Mouse (Mus musculus) telencephalon, adult 2 months (tissue): Measurements from ENCODE around the gene E2f2.

Experiments
- DNase-seq: peaks from one replicate; pipeline ENCODE4 v3.0.0-alpha.2; 2011; ENCODE audit warnings: low read depth, low spot score

E2f2 gene

DNA sequence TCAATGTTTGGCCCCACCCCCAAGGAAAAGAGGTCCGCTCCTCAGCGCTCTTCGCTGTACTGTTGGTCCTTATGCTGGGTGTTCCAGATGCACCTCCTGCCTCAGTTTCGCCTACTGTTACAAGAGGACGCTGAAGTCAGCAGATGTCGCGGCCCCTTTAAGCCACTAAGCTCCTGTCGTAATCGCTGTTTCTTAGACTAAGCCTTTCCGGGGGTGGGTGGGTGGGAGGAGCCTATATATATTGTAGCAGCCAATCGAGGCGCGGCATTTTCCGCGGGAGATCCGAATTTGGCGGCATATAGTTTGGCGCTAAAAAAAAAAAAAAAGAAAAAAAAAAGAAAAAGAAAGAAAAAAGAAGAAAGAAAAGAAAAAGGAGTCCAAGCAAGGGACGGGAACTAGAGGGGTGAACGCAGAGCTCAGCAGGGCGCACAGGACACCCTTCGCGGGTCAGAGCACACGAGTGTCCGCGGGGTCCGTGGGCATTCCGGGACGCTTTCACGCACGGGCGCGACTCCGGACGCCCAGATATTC, at the start of gene E2f2:
Gene E2f2, plus strand, starts transcription at position 384 of the 531 bp plus-strand sequence.
- no peak for DNase-seq

DNA sequence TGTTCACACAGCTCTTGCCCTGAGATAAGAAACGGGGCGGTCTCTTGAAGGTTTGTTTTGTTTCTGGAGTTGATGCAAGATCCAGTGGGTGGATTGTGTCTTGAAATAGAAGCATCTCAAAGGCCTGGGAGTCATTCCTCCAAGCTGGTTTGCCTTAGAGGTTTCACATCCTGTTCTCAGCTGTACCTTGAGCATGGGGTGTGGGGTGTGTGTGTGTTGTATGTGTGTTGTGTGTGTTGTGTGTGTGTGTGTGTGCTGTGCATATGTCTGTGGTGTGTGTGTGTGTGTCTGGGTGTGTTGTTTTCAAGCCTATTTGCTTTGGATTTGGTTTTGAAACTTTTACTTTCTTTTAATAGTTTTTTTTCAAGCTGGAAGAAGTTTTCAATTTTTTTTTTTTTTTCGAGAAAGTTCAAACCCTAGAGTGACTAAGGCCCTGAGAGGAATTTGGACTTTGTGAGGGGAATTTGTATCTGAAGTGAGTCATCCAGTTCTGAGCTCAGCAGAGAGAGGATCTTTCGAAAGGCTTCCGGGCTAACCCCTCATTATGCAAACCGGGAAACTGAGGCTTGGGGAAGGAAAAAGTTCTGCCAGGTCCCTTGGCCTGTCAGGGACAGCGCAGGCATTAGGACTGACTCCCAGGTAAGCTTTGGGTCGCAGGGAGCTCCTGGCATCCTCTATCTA, 48.9 kb upstream of the E2f2 start:
- no peak for DNase-seq

DNA sequence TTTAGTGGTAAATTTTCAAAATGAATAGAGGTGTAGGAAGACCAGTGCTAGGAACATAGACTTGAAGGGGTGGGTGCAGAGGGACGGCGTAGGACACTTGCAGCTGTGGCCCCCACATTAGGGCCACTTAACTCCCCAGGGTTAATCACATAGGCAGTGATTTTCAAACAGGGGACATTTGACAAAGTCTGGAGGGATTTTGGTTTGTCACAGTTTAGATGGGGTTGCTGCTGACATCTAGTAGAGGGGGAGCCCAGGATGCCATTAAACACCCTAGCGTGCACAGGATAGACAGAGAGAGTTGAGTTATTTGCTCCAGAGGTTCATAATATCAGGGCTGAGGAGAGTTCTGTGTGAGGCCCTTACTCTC, 48.4 kb upstream of the E2f2 start:
- DNase-seq: no peak

DNA sequence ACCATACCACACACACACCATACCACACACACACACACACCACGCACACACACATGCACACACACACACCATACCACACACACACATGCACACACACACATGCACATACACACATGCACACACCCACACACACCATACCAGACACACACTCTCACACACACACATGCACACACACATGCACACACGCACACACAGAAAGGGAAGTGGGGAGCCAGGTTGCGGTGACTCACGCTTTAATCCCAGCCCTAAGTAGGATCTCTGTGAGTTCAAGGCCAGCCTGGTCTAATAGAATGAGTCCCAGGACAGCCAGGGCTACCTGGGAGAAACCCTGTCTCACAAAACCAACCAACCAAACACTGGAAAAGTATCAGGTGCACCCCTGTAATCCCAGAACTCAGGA, 47.6 kb upstream of the E2f2 start:
- DNase-seq: no peak

DNA sequence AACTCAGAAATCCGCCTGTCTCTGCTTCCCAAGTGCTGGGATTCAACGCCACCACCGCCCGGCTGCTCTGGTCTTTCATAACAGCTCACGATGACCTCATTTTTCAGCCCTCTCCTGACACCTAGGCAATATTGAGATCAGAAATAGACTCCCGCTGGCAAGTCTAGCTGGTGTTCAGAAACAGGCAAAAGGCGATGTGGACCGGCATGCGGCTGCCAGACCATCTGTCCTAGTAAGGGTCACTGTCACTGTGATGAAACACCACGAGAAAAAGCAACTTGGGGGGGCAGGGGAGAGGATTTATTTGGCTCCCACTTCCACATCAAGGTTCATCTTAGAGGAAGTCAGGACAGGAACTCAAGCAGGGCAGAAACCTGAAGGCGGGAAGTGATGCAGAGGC, 46.7 kb upstream of the E2f2 start:
- no peak for DNase-seq

DNA sequence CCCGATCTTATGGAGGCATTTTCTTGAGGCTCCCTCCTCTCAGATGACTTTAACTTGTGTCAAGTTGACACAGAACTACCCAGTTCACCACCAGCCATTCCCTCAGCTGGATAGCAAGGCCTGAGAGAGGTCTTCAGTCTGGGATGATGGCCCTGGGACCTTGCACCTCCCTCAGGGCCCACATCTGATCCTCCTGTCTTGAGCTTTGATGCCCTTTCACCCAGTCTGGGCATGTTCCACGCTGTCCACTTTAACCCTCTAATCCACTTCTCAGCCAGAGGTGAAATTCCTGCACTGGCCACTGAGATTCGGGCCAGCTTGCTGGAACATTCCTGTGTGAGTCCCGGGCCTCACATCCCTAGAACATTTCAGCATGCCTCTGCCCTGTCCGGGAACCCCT, 46.2 kb upstream of the E2f2 start:
- DNase-seq: no peak

DNA sequence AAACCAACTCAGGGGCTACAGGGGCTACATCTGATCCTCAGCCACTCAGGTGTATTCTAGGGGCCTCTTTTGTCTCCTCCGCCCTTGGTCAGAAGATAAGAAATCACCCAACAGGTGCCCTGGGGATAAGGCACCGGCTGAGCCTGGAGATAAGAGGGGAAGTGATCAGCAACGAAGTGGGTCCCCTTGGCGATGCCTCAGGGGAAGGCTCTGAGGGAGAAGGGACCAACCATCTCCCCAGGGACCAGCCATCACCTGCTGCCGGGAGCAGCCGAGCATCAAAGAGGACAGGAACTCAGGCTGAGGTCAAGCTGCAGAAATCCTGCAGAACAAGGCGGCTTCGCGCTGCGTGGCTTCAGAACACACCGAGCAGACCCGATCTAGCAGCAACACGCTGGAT, 44.5 kb upstream of the E2f2 start:
- no peak for DNase-seq

DNA sequence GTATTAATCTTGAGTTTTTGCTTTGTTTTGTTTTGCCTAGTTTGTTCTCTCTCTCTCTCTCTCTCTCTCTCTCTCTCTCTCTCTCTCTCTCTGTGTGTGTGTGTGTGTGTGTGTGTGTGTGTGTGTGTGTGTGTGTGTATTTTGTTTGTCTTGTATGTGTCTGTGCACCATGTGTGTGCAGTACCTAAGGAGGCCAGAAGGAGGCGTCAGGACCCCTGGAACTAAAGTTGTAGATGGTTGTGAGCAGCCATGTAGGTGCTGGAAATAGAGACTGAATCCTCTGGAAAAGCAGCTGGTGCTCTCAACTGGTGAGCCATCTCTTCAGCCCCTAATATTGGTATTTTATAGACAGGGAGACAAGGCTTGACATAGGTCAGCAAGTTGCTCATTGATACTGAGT, 42.4 kb upstream of the E2f2 start:
- DNase-seq: no peak

DNA sequence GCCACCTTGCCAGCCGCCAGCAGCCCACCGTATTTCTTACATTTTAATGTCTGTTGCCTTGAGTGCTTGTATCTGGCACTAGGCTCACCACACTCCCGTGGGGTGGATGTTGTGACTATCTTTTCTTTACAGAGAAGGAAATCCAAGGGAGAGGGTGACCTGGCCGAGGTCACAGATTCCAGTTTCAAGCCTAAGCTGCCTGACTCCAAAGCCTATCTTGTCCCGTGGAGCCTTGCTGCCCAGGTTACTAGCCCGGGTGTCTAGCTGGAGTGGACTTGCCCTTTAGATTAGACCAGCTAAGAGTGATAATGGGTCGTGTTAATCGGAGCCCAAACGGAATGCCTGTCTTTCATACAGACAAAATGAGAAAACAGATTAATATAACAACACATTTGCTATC, 38.4 kb upstream of the E2f2 start:
- no peak for DNase-seq

DNA sequence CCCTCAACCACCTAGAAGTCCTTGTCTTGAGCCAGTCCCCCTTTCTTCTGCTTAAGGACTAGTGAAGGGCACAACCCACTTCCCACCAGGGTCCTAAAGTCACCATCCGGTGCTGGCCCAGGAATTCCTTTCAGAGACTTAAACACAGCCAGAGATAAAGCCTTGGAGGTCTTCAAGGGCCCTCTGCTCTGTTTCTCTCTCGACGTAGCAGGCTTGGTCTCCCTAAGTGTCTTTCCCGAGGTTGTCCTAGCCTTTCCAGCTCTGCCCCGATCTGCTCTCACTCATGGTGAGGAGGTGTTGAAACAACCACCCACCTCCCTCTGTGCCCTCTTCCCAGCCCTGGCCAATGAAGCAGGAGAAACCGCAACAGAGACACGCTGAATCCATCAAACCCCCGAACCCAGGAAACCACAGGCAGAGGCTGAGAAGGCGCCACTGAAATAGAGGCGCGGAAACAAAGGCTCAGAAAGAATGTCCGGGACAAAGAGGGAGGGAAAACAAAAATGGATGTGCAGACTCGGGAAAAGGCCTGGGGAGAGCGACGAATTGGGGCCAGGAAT, 37.7 kb upstream of the E2f2 start:
- no peak for DNase-seq

DNA sequence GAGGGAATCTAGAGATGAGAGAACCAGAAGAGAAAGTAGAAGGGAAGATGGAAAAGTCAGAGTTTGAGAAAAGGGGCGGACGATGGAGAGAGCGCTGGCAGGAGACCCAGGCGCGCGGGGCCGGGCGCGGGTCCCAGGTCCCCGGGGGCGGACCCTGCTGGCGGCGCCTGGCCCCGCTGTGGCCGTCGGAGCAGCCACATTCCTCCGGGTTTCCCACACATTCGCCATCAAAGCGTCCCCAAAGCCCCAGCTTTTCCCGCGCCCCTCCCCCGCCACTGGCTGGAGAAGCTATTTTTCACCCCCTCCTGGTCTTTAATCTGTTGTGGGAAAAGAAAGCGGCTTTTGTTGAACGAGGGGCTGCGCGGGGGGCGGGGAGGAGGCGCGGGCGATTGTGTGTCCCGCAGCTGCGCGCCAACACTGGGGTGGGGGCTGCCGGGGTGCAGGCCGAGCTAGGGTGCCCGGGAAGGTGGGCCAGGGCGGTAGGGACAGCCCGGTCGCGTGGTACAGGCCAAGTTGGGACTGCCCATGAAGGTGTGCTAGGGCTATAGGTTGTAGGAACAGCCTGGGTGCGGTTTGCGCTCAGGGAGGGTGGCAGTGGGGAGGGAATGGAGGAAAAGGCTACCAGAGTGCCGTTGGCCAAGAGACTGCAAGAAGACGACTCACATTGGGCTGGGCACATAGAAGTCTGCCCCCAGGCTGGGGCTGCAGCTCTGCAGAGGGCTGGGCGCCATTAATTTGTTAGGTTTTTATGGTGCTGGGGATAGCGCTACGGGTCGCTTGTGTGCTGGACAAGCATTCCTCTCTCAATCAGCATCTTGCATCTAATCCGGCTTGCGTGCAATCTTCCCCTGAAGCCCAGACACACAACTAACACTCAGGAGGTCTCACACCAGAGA, 37.0 kb upstream of the E2f2 start:
- no peak for DNase-seq

DNA sequence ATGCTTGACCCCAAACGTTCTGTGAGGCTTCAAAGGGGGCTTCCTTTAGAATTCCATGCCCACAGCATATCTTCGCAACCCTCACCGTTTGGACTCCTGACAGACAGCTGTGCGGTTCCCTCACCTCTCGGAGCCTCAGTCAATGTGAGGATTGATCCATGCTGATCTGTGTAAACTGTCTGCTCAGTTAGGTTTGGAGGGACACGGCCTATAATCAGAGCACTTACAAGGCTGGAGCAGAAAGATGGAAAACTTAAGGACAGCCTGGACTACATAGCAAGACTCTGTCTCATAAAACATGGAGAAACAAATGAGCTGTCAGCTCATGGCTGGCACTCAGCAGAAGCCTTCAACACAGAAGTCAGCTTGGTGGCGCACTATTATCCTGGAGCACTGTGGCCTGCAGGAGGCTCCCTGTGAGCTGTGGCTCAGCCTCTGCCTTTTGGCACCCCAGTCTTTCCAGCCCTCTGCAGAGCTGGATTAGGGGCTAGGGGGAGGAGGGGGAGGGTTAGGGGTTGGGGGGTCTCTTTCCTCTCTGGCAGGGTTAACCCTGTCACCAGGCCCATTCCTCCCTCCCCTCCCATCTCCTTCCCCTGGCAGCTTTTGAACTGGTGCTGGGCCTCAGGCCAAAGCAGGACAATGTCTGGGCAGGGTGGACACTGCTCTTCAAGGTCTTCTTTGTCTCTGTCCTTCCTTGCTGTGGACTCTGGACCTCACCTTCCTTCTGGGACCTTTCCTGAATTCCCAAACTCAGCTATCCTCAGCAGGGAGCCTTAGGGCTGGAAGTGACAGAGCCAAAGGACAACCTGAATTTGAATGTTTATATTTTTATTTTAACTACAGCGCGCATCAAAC, 36.1 kb upstream of the E2f2 start:
- DNase-seq: no peak

DNA sequence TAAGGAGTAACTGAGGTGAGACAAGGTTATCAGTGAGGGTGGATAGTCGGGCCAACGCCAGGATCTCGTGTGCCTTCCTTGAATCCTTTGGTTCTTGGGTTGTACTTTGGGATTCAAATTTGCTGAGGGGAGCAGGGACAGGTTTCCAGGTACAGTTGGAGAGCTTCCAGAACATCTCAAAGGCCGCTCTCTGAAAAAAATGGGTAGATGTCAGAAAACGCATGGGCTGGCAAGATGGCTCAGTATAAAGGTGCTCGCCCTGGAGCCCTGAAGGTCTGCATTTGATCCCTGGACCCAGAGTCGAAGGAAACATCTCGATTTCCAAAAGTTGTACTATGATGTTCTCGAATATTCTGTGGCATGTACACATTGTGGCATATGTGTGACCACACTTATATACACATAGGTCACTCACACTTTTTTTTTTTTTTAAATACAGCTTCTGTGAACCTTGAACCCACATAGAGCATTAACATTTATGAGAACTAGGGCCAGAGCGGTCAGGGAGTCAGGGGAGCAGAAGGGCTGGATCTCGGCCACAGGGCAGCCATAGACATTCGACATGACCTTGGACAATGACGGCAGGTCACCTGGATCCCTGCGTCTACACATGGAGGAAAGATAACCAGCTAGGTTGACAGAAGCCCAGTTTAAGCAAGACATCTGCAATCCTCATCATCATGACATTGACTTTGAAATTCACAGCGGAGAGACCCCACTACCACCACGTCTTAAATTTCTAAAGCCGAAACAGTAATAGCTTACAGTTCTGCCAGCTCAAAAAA, 32.7 kb upstream of the E2f2 start:
- no peak for DNase-seq

DNA sequence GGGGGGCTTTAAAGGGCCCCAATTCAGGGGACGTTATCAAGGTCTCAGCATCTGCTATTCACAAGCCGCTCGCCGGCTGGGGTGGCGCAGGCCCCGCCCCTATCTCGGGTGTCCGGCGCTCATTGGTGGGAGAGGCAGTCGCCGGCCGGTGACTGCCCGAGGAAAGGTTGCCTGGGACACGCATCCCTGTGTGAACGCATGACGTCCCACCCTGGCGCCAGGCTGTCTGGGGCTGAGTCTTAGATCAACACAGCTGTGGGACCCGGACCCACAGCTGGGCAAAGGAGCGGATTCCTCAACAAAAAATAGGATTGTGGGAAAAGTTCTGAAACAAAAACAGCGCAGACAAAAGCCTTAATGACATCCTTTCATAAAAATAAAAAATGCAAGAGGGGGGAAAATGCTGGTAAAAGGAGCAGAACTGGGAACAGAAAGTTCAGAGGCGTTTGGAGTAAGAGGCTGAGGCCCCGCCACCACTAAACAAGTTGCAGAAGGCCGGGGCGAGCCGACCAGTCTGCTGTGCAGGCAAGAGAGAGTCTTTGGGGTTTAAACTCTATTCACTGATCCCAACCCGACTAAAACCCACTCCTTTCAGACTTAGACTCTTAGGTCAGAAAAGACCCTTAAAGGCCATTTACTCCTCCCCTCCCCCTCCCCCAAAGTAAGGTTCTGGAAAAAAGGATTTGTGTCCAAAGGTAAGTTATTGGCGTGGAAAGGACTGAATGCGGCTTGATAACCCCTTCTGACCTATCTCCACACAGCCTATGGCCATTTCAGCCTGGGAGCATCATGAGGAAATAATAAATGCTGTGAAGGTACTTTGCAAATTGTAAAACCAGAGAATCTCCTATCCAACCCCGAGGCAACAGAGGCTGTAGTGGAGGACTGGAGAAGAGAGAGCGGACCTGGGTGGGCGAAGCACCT, 31.6 kb upstream of the E2f2 start:
- DNase-seq: peak; percentile 48

DNA sequence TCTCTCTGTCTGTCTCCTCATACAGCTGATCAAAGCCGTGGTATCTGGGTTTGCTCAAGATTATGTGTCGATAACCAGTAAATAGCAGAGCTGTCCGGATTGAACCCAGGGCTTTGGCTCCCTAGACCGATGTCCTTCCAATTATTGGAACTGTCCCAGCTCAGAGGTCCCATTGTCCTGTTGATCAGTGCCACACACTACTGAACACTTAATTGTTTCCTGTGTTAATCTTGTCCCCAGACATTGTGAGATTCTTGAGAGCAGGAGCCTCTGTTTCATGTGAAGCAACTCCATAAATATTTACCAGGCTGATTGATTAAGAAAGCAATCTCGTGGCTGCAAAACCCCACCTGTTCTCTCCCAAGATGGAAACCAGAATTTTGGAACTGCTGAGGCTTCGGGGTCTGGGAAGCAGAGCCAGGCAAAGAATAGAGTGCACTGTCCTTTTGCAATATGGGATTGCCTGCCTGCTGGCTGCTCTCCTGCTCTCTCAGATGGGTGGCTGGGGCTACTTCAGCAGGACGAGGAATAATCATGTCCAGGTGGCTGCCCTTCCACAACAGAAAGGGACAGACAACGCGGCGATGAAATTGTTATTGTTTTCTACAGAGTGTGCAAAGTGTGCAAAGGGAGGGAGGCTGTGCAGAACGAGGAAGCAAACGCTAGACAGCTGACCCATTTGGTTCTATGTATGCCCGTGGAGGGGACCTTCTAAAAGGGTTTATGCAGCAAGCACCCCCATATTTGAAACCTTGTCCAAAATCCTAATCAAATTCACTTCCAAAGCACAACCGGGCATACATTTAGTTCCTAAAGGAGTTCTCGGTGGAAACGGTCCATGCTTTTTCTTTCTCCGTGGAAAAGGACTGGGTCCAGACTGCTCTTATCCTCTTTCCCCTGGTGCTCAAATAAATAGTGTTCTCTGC, 29.7 kb upstream of the E2f2 start:
- no peak for DNase-seq

DNA sequence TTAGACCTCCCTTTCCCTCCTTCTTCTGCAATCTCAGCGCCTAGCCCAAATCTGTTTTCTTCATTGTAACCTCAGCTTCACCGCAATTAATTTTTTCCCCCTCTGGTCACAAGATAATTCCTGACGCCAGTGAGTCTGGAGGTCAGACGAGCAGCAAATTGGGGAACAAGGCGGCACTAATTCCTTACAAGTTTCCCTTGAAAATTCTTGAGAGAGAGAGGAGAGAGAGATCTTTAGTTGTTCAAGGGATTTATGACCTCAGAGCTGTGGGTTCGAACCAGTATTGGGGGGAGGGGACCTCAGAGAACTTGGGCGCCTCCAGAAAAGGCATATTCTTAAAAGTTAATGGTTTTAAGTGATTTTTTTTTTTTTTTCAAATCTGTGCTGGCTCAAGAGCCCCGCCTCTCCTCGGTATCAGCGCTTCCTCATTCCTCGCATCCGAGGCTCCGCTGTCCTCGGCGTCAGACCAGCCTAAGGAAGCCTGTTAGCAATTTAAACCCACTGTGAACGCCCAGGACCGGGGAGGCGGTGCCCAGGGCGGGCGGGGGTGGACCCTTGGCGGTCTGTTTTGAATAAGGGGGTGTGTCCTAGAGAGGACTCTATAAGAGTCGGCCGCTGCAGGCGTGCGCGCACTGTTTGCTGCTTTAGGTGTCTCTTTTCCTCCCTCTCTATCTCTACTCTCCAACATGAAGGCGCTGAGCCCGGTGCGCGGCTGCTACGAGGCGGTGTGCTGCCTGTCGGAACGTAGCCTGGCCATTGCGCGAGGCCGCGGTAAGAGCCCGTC, 28.8 kb upstream of the E2f2 start, which contains the start of gene Id3:
Gene Id3, plus strand, starts transcription at position 305 of the 784 bp plus-strand sequence.
- DNase-seq: peak; percentile 19

DNA sequence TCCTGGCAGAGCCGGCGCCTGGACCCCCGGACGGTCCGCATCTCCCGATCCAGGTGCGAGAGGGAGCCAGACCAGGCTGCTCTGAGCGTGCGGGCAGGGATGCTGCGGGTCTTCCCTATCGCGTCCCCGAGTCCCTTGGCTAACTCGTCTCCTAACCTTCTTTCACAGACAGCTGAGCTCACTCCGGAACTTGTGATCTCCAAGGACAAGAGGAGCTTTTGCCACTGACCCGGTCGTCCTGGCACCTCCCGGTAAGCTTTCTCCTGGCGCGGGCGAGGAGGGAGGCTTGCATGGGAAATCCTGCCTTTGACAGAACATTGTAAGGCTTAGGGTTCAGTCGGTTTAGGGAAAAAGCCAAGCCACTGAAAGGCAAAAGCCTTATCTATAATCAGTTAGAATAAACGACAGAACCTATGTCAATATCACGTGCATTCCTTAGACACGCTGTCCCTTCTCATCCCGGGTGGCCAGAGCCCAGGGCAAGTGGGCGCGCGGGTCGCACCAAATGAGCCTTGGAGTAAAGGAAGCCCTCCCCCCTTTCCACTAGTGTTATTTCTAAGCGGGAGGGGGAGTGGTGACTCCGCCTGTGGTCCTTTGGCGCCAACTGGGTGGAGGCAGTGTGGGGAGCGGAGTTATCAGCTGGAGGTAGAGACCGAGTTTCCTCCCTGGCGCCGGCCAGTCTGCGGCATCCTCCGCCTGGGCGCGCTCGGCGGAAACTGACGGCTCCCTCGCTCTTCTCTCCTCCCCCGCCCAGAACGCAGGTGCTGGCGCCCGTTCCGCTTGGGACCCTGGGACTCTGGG, 27.9 kb upstream of the E2f2 start:
- DNase-seq: no peak
